Mouse (Mus musculus): ENCODE results near the gene Bnip1. TPM values are rescaled to one million over a fixed set of nuclear protein-coding genes. Genes with fewer than 3 reads are reported as not detected.
A peak's percentile ranks its signal among the peaks of the same experiment; 100 is the strongest.

The Bnip1 gene
- polyA plus RNA-seq, 1 experiment from 2014 or later = 51.5 TPM

GRCm38 (mm10) chr17:26790269-26791214, 9.7 kb downstream of the Bnip1 start:
- Histone ChIP-seq H3K4me1 (replicated peaks; ENCODE audit: control insufficient read depth, insufficient read depth, low read length) (no peaks in the 10 kb centered on the region), H3K36me3 (replicated peaks; ENCODE audit: control insufficient read depth, insufficient read depth) (peaks cover 82% of the 10 kb centered on the region), H3K9me3 (ENCODE audit: control insufficient read depth, low read length) (no peaks in the 10 kb centered on the region), H3K27ac (no peak overlapping the region), H3K27me3 (ENCODE audit: control insufficient read depth, insufficient read depth, low read length) (no peaks in the 10 kb centered on the region), H3K9ac (no peak overlapping the region), H3K4me3 (replicated peaks; ENCODE audit: low read length) (no peak overlapping the region), H3K4me2 (replicated peaks) (no peak overlapping the region)
- ATAC-seq (ENCODE audit: low FRiP score) (no peak), DNase-seq (ENCODE audit: low spot score) (no peak)
- WGBS = 93% methylated on average over 11 of the region's 11 CpGs

GRCm38 (mm10) chr17:26791580-26791979, 10.7 kb downstream of the Bnip1 start:
- H3K36me3 ChIP-seq (replicated peaks; ENCODE audit: control insufficient read depth, insufficient read depth) = peaks cover 74% of the 10 kb centered on the region
- no peak overlapping the region for H3K4me3 ChIP-seq (replicated peaks; ENCODE audit: low read length)
- 87% methylated on average over 7 of the region's 7 CpGs for WGBS
- DNase-seq (ENCODE audit: low spot score) (no peak), ATAC-seq (ENCODE audit: low FRiP score) (no peak)
- H3K4me1 ChIP-seq (replicated peaks; ENCODE audit: control insufficient read depth, insufficient read depth, low read length) = no peaks in the 10 kb centered on the region
- H3K9ac ChIP-seq = no peak overlapping the region
- H3K27ac ChIP-seq = no peak overlapping the region
- H3K27me3 ChIP-seq (ENCODE audit: control insufficient read depth, insufficient read depth, low read length) = no peaks in the 10 kb centered on the region
- H3K9me3 ChIP-seq (ENCODE audit: control insufficient read depth, low read length) = no peaks in the 10 kb centered on the region
- no peak overlapping the region for H3K4me2 ChIP-seq (replicated peaks)

GRCm38 (mm10) chr17:26792096-26792495, 11.2 kb downstream of the Bnip1 start:
- peaks cover 69% of the 10 kb centered on the region for H3K36me3 ChIP-seq (replicated peaks; ENCODE audit: control insufficient read depth, insufficient read depth)
- no peaks in the 10 kb centered on the region for H3K27me3 ChIP-seq (ENCODE audit: control insufficient read depth, insufficient read depth, low read length)
- H3K4me1 ChIP-seq (replicated peaks; ENCODE audit: control insufficient read depth, insufficient read depth, low read length) = no peaks in the 10 kb centered on the region
- WGBS = 93% methylated on average over 15 of the region's 15 CpGs
- no peak overlapping the region for H3K9ac ChIP-seq
- no peak for DNase-seq (ENCODE audit: low spot score)
- no peak overlapping the region for H3K27ac ChIP-seq
- no peak overlapping the region for H3K4me3 ChIP-seq (replicated peaks; ENCODE audit: low read length)
- no peak overlapping the region for H3K4me2 ChIP-seq (replicated peaks)
- ATAC-seq (ENCODE audit: low FRiP score) = no peak
- no peaks in the 10 kb centered on the region for H3K9me3 ChIP-seq (ENCODE audit: control insufficient read depth, low read length)

GRCm38 (mm10) chr17:26793068-26793765, 12.4 kb downstream of the Bnip1 start:
- ATAC-seq (ENCODE audit: low FRiP score) = no peak
- Histone ChIP-seq H3K9me3 (ENCODE audit: control insufficient read depth, low read length) (no peaks in the 10 kb centered on the region), H3K27me3 (ENCODE audit: control insufficient read depth, insufficient read depth, low read length) (no peaks in the 10 kb centered on the region), H3K4me3 (replicated peaks; ENCODE audit: low read length) (no peak overlapping the region), H3K27ac (no peak overlapping the region), H3K4me1 (replicated peaks; ENCODE audit: control insufficient read depth, insufficient read depth, low read length) (no peaks in the 10 kb centered on the region), H3K9ac (no peak overlapping the region), H3K36me3 (replicated peaks; ENCODE audit: control insufficient read depth, insufficient read depth) (peaks cover 62% of the 10 kb centered on the region), H3K4me2 (replicated peaks) (no peak overlapping the region)
- WGBS = 89% methylated on average over 5 of the region's 5 CpGs
- DNase-seq (ENCODE audit: low spot score) = no peak

GRCm38 (mm10) chr17:26794744-26795143, 13.9 kb downstream of the Bnip1 start:
- no peak for ATAC-seq (ENCODE audit: low FRiP score)
- H3K27ac ChIP-seq = no peak overlapping the region
- H3K4me2 ChIP-seq (replicated peaks) = no peak overlapping the region
- DNase-seq (ENCODE audit: low spot score) = peak; percentile 61
- no peak overlapping the region for H3K9ac ChIP-seq
- H3K4me3 ChIP-seq (replicated peaks; ENCODE audit: low read length) = no peak overlapping the region
- WGBS = 26% methylated on average over 3 of the region's 3 CpGs
- H3K36me3 ChIP-seq (replicated peaks; ENCODE audit: control insufficient read depth, insufficient read depth) = peaks cover 48% of the 10 kb centered on the region
- no peaks in the 10 kb centered on the region for H3K9me3 ChIP-seq (ENCODE audit: control insufficient read depth, low read length)
- H3K4me1 ChIP-seq (replicated peaks; ENCODE audit: control insufficient read depth, insufficient read depth, low read length) = no peaks in the 10 kb centered on the region
- no peaks in the 10 kb centered on the region for H3K27me3 ChIP-seq (ENCODE audit: control insufficient read depth, insufficient read depth, low read length)

DNA sequence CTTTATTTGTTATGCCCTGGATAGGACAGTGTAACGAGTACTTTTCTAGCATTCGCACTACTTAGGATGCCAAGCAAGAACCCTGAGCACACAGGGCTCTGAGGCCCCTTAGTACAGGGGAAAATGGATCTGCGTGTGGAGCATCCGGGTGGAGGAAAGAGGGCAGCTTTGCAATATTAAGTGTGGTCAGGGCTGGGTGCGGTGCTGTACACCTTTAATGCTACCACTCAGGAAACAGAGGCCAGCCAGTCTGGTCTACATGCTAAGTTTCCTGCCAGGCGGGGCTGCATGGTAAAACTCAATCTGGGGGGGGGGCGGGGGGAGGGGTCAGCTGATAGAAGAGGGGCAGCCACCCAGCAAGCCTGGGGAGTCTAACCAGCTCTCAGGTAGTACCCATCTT, 14.5 kb downstream of the Bnip1 start:
- Histone ChIP-seq H3K4me2 (replicated peaks) (no peak overlapping the region), H3K9ac (no peak overlapping the region), H3K27ac (no peak overlapping the region), H3K4me1 (replicated peaks; ENCODE audit: control insufficient read depth, insufficient read depth, low read length) (no peaks in the 10 kb centered on the region), H3K4me3 (replicated peaks; ENCODE audit: low read length) (no peak overlapping the region), H3K9me3 (ENCODE audit: control insufficient read depth, low read length) (no peaks in the 10 kb centered on the region), H3K27me3 (ENCODE audit: control insufficient read depth, insufficient read depth, low read length) (no peaks in the 10 kb centered on the region), H3K36me3 (replicated peaks; ENCODE audit: control insufficient read depth, insufficient read depth) (peaks cover 42% of the 10 kb centered on the region)
- WGBS = 80% methylated on average over 7 of the region's 7 CpGs
- ATAC-seq (ENCODE audit: low FRiP score) (no peak), DNase-seq (ENCODE audit: low spot score) (no peak)

GRCm38 (mm10) chr17:26797379-26798128, 16.7 kb downstream of the Bnip1 start:
- WGBS = 74% methylated on average over 6 of the region's 6 CpGs
- Histone ChIP-seq H3K27me3 (ENCODE audit: control insufficient read depth, insufficient read depth, low read length) (no peaks in the 10 kb centered on the region), H3K4me2 (replicated peaks) (no peak overlapping the region), H3K36me3 (replicated peaks; ENCODE audit: control insufficient read depth, insufficient read depth) (peaks cover 20% of the 10 kb centered on the region), H3K9ac (no peak overlapping the region), H3K27ac (no peak overlapping the region), H3K4me1 (replicated peaks; ENCODE audit: control insufficient read depth, insufficient read depth, low read length) (no peaks in the 10 kb centered on the region), H3K4me3 (replicated peaks; ENCODE audit: low read length) (no peak overlapping the region), H3K9me3 (ENCODE audit: control insufficient read depth, low read length) (no peaks in the 10 kb centered on the region)
- ATAC-seq (ENCODE audit: low FRiP score) (no peak), DNase-seq (ENCODE audit: low spot score) (no peak)

- no peak for DNase-seq (ENCODE audit: low spot score)
- no peak overlapping the region for H3K27ac ChIP-seq
- no peaks in the 10 kb centered on the region for H3K36me3 ChIP-seq (replicated peaks; ENCODE audit: control insufficient read depth, insufficient read depth)
- 93% methylated on average over 3 of the region's 3 CpGs for WGBS
- H3K4me3 ChIP-seq (replicated peaks; ENCODE audit: low read length) = no peak overlapping the region
- no peaks in the 10 kb centered on the region for H3K27me3 ChIP-seq (ENCODE audit: control insufficient read depth, insufficient read depth, low read length)
- no peaks in the 10 kb centered on the region for H3K4me1 ChIP-seq (replicated peaks; ENCODE audit: control insufficient read depth, insufficient read depth, low read length)
- H3K9ac ChIP-seq = no peak overlapping the region
- no peak for ATAC-seq (ENCODE audit: low FRiP score)
- no peak overlapping the region for H3K4me2 ChIP-seq (replicated peaks)
- H3K9me3 ChIP-seq (ENCODE audit: control insufficient read depth, low read length) = no peaks in the 10 kb centered on the region
Measured at GRCm38 (mm10) chr17:26802886-26803285, 22.0 kb downstream of the Bnip1 start.

- Histone ChIP-seq H3K9me3 (ENCODE audit: control insufficient read depth, low read length) (no peaks in the 10 kb centered on the region), H3K36me3 (replicated peaks; ENCODE audit: control insufficient read depth, insufficient read depth) (no peaks in the 10 kb centered on the region), H3K4me2 (replicated peaks) (no peak overlapping the region), H3K27me3 (ENCODE audit: control insufficient read depth, insufficient read depth, low read length) (no peaks in the 10 kb centered on the region), H3K4me1 (replicated peaks; ENCODE audit: control insufficient read depth, insufficient read depth, low read length) (no peaks in the 10 kb centered on the region), H3K4me3 (replicated peaks; ENCODE audit: low read length) (no peak overlapping the region), H3K27ac (no peak overlapping the region), H3K9ac (no peak overlapping the region)
- DNase-seq (ENCODE audit: low spot score) (no peak), ATAC-seq (ENCODE audit: low FRiP score) (no peak)
- 79% methylated on average over 2 of the region's 2 CpGs for WGBS
Measured at GRCm38 (mm10) chr17:26812607-26813006, 31.7 kb downstream of the Bnip1 start.

Measured in hindbrain, embryonic 14.5 days (tissue).